Mouse (Mus musculus): Measurements from ENCODE around the gene Mob1a.
A peak's percentile ranks its signal among the peaks of the same experiment; 100 is the strongest.

Gene Mob1a

GRCm38 (mm10) chr6:83325525-83326393, at the start of gene Mob1a, which contains the start of gene Mthfd2:
TSS of gene Mob1a (plus strand) at chr6:83326016.
TSS of gene Mthfd2 (minus strand) at chr6:83325908.
- TF ChIP-seq GATA4 (IDR thresholded peaks at IDR 0.05; ENCODE audit: insufficient replicate concordance, low read length), result peak; percentile 32; the same call in 1 of the 2 replicates

- TF ChIP-seq GATA4 (IDR thresholded peaks at IDR 0.05; ENCODE audit: insufficient replicate concordance, low read length), result no peak
Measured at GRCm38 (mm10) chr6:83277151-83277550, 48.7 kb upstream of the Mob1a start.

- TF ChIP-seq GATA4 (IDR thresholded peaks at IDR 0.05; ENCODE audit: insufficient replicate concordance, low read length), result no peak
Measured at GRCm38 (mm10) chr6:83278881-83279280, 46.9 kb upstream of the Mob1a start.

GRCm38 (mm10) chr6:83280256-83280955, 45.4 kb upstream of the Mob1a start:
- TF ChIP-seq GATA4 (IDR thresholded peaks at IDR 0.05; ENCODE audit: insufficient replicate concordance, low read length), result no peak

GRCm38 (mm10) chr6:83300447-83301229, 25.2 kb upstream of the Mob1a start:
- TF ChIP-seq GATA4 (IDR thresholded peaks at IDR 0.05; ENCODE audit: insufficient replicate concordance, low read length), result no peak

- no peak for TF ChIP-seq GATA4 (IDR thresholded peaks at IDR 0.05; ENCODE audit: insufficient replicate concordance, low read length)
Measured at GRCm38 (mm10) chr6:83301294-83301693, 24.5 kb upstream of the Mob1a start.

- TF ChIP-seq GATA4 (IDR thresholded peaks at IDR 0.05; ENCODE audit: insufficient replicate concordance, low read length), result no peak
Measured at GRCm38 (mm10) chr6:83302264-83302663, 23.6 kb upstream of the Mob1a start.

GRCm38 (mm10) chr6:83309017-83309416, 16.8 kb upstream of the Mob1a start:
- TF ChIP-seq GATA4 (IDR thresholded peaks at IDR 0.05; ENCODE audit: insufficient replicate concordance, low read length), result no peak

- no peak for TF ChIP-seq GATA4 (IDR thresholded peaks at IDR 0.05; ENCODE audit: insufficient replicate concordance, low read length)
Measured at GRCm38 (mm10) chr6:83311206-83311605, 14.6 kb upstream of the Mob1a start.

GRCm38 (mm10) chr6:83312021-83312420, 13.8 kb upstream of the Mob1a start:
- TF ChIP-seq GATA4 (IDR thresholded peaks at IDR 0.05; ENCODE audit: insufficient replicate concordance, low read length), result no peak

- TF ChIP-seq GATA4 (IDR thresholded peaks at IDR 0.05; ENCODE audit: insufficient replicate concordance, low read length), result no peak
Measured at GRCm38 (mm10) chr6:83312514-83312913, 13.3 kb upstream of the Mob1a start.

- no peak for TF ChIP-seq GATA4 (IDR thresholded peaks at IDR 0.05; ENCODE audit: insufficient replicate concordance, low read length)
Measured at GRCm38 (mm10) chr6:83315293-83315692, 10.5 kb upstream of the Mob1a start.

- TF ChIP-seq GATA4 (IDR thresholded peaks at IDR 0.05; ENCODE audit: insufficient replicate concordance, low read length), result no peak
Measured at GRCm38 (mm10) chr6:83316022-83316421, 9.8 kb upstream of the Mob1a start.

GRCm38 (mm10) chr6:83317108-83317741, 8.6 kb upstream of the Mob1a start:
- no peak for TF ChIP-seq GATA4 (IDR thresholded peaks at IDR 0.05; ENCODE audit: insufficient replicate concordance, low read length)

GRCm38 (mm10) chr6:83321927-83322326, 3.9 kb upstream of the Mob1a start:
- no peak for TF ChIP-seq GATA4 (IDR thresholded peaks at IDR 0.05; ENCODE audit: insufficient replicate concordance, low read length)
